Mouse (Mus musculus): ENCODE measurements around the gene 2310033P09Rik. TPM values are rescaled to one million over a fixed set of nuclear protein-coding genes. Genes with fewer than 3 reads are reported as not detected.
A peak's percentile ranks its signal among the peaks of the same experiment; 100 is the strongest.

The 2310033P09Rik gene
- polyA plus RNA-seq, 1 experiment from 2014 or later, result 32.3 TPM

DNA sequence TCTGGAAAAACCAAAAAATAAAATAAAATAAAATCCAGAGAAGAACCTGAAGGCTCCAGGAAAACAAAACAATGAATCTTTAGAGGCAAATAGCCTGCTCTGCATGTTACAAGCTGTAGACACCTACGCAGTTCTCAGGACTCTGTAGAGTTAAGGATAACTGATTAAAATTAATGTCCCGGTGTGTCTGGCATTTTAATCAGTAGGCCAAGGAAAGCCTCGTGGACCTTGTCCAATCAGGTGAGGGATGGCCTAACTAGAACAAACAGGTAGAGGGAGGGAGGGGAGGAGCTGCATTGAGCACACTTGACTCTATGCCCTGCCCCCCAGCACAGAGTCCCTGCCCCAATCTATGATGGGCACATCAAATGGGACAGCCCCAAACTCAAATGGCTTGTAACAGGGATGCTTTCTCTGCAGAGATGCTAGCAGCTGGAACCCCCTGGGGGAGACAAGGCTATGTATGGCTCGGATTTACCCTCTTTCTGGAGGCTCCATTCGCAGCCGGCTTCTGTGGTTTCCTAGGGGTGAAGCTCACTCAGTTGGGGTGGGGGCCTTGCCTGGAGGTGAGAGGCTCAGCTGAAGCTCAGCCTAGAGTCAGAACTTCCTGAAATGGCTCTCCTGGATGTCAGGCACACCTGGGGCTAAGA, 33.8 kb upstream of the 2310033P09Rik start:
- H3K9ac ChIP-seq, result no peak overlapping the region
- 0 out of 2 replicates have a peak, but pooled peaks cover 10% of the 10 kb centered on the region for H3K4me1 ChIP-seq
- no peak overlapping the region for H3K27ac ChIP-seq
- H3K9me3 ChIP-seq, result no peaks in the 10 kb centered on the region
- H3K36me3 ChIP-seq, result no peaks in the 10 kb centered on the region
- ATAC-seq (ENCODE audit: borderline replicate concordance, extremely low read depth, low FRiP score, low TSS enrichment), result no peak
- WGBS, result 52% methylated on average over 6 of the region's 6 CpGs
- peaks cover 52% of the 10 kb centered on the region for H3K27me3 ChIP-seq
- H3K4me3 ChIP-seq, result no peak overlapping the region
- H3K4me2 ChIP-seq, result no peak overlapping the region

DNA sequence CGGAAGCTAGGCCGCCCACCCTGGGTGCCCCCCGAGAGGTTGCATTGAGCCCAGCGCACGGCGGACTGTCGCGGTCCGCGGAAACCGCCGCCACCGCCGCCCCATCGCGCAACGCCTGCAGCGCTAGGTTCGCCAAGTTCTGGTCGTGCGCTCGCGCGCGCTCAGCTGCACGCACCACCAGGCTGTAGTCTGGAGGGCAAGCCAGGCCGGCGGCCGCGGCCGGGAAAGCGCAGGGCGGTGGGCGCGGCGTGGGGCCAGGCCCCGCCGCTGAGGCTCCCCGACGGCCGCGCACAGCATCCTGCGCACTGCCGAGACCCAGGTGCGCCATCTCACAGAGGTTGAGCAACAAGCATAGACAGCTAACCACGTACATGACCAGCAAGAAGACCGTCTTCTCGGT, 31.6 kb upstream of the 2310033P09Rik start:
- 0 out of 2 replicates have a peak, but pooled peaks cover 10% of the 10 kb centered on the region for H3K4me1 ChIP-seq
- no peaks in the 10 kb centered on the region for H3K36me3 ChIP-seq
- H3K27ac ChIP-seq, result no peak overlapping the region
- peaks cover 60% of the 10 kb centered on the region for H3K27me3 ChIP-seq
- no peak for ATAC-seq (ENCODE audit: borderline replicate concordance, extremely low read depth, low FRiP score, low TSS enrichment)
- peak overlapping the region; percentile 24 for H3K4me3 ChIP-seq
- H3K9ac ChIP-seq, result no peak overlapping the region
- no peaks in the 10 kb centered on the region for H3K9me3 ChIP-seq
- H3K4me2 ChIP-seq, result peak overlapping the region; percentile 45
- WGBS, result 1% methylated on average over 47 of the region's 48 CpGs

DNA sequence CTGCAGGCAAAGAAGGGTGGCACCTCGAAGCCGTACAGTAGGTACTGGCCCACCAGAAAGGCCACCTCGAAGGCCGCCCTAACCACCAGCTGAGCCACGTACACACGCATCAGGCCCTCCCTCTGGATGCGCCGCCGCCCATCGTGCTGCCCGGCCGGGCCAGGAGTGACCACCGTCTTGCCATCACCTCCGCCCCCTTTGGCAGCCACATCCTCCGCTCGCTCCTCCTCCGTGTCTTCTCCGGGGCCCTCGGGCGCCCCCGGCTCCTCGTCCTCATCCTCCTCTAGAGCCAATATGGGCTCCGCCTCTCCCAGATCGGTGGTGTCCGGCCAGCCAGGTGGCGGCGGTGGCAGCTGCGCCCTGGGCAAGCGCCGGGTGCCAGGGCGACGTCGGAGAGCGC, 31.2 kb upstream of the 2310033P09Rik start:
- H3K4me3 ChIP-seq, result peak overlapping the region; percentile 24
- no peak overlapping the region for H3K27ac ChIP-seq
- no peaks in the 10 kb centered on the region for H3K36me3 ChIP-seq
- H3K4me1 ChIP-seq, result 0 out of 2 replicates have a peak, but pooled peaks cover 10% of the 10 kb centered on the region
- peak overlapping the region; percentile 45 for H3K4me2 ChIP-seq
- no peak for ATAC-seq (ENCODE audit: borderline replicate concordance, extremely low read depth, low FRiP score, low TSS enrichment)
- H3K9me3 ChIP-seq, result no peaks in the 10 kb centered on the region
- H3K27me3 ChIP-seq, result peaks cover 60% of the 10 kb centered on the region
- 6% methylated on average over 34 of the region's 34 CpGs for WGBS
- H3K9ac ChIP-seq, result no peak overlapping the region

DNA sequence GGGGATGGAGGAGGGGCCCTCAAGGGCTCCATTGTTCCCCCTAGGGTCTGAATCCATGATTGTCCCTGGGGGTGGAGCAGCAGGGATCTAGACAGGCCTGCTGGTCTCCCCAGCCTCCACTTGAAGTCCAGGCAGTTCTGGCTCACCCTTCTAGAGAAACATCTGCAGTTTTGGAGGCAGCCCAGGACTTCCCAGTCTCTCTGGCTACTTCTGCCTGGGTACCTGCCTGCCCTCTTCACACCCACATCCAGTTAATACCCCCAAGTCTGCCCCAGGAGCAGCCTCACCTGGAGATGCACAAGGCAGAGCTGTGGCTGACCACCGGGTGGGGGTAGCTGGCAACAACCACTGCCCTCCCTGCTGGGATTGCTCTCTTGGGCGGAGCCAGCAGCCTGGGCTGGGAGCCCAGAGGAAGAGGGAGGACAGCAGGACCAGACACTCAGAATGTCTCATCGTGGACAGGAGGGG, 25.2 kb upstream of the 2310033P09Rik start, which contains the start of gene Gjc2:
TSS of gene Gjc2 (minus strand) at position 350 of the 468 bp plus-strand sequence.
- WGBS, result 25% methylated on average over 3 of the region's 3 CpGs
- Histone ChIP-seq H3K9ac (no peak within 1 kb of the TSS), H3K4me2 (no peak within 1 kb of the TSS), H3K4me1 (peaks cover 6% of the 10 kb centered on the region), H3K4me3 (no peak within 1 kb of the TSS), H3K9me3 (no peaks in the 10 kb centered on the region), H3K27ac (0 out of 2 replicates have a peak within 1 kb of the TSS, but pooled peaks have one; percentile 37), H3K36me3 (peaks cover 20% of the 10 kb centered on the region), H3K27me3 (peaks cover 21% of the 10 kb centered on the region)
- peak; percentile 55 for ATAC-seq (ENCODE audit: borderline replicate concordance, extremely low read depth, low FRiP score, low TSS enrichment)

DNA sequence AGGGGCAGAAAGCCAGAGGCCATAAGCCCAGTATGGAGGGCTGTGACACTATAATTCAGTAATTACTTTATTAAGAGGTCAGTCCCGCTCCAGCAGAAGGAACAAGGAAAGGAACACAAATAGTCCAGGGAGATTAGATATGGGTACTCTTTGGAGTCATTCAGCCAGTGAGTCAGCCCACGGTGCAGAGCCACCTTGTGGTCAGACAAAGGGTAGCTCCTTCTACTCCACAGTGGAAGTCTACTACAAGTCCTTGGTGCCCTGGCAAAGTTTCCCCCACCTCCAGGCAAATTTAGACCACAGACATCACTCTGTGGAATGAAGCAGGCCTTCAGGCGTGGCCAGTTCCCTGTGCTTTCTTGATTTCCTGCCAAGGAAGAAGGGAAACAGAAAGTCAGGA, 24.3 kb upstream of the 2310033P09Rik start:
- 26% methylated on average over 3 of the region's 3 CpGs for WGBS
- H3K27ac ChIP-seq, result no peak overlapping the region
- H3K4me1 ChIP-seq, result peaks cover 6% of the 10 kb centered on the region
- no peaks in the 10 kb centered on the region for H3K9me3 ChIP-seq
- peaks cover 12% of the 10 kb centered on the region for H3K27me3 ChIP-seq
- H3K4me3 ChIP-seq, result no peak overlapping the region
- H3K9ac ChIP-seq, result no peak overlapping the region
- H3K36me3 ChIP-seq, result peaks cover 20% of the 10 kb centered on the region
- no peak overlapping the region for H3K4me2 ChIP-seq
- ATAC-seq (ENCODE audit: borderline replicate concordance, extremely low read depth, low FRiP score, low TSS enrichment), result no peak

DNA sequence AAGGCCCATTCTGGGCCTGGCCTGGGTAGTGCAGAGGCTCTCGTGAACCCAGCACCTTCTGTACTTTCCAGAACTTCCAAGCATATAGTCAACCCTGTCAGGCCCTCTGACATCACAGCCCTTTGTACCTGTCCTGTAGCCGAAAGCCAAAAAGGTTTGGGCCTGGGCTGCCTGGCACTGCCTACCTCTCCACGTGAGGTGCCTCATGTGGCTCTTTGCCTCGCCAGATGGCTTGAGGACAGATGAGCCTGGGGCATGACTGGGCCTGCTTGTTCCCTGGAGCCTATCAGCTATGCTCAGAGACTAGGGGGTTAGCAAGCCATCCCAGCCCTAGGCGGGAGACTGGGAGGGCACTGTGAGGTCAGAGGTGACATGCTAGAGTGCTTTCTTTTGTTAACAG, 22.6 kb upstream of the 2310033P09Rik start:
- H3K27me3 ChIP-seq, result no peaks in the 10 kb centered on the region
- H3K9me3 ChIP-seq, result no peaks in the 10 kb centered on the region
- H3K9ac ChIP-seq, result no peak overlapping the region
- WGBS, result 88% methylated on average over 5 of the region's 5 CpGs
- peaks cover 12% of the 10 kb centered on the region for H3K4me1 ChIP-seq
- no peak overlapping the region for H3K4me2 ChIP-seq
- H3K27ac ChIP-seq, result no peak overlapping the region
- H3K36me3 ChIP-seq, result peaks cover 20% of the 10 kb centered on the region
- no peak for ATAC-seq (ENCODE audit: borderline replicate concordance, extremely low read depth, low FRiP score, low TSS enrichment)
- no peak overlapping the region for H3K4me3 ChIP-seq

DNA sequence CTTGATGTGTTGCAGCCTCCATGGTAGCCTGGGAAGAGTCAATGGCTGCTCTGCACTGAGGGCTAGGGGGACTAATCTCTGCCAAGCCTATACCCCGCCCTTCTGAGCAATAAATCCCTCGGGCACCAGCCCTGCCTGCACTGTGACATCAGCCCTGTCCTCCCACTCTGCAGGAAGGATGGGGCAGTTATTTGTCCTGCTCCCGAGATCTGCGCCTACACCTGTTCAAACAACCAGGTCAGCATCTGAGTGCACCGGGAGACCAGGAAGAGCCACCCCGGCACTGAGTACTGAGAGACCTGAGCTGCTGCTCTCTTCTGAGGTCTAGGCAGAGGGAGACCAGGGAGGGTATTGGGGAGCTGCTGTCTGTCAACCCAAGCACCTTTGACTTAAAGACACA, 20.4 kb upstream of the 2310033P09Rik start:
- no peak overlapping the region for H3K4me2 ChIP-seq

DNA sequence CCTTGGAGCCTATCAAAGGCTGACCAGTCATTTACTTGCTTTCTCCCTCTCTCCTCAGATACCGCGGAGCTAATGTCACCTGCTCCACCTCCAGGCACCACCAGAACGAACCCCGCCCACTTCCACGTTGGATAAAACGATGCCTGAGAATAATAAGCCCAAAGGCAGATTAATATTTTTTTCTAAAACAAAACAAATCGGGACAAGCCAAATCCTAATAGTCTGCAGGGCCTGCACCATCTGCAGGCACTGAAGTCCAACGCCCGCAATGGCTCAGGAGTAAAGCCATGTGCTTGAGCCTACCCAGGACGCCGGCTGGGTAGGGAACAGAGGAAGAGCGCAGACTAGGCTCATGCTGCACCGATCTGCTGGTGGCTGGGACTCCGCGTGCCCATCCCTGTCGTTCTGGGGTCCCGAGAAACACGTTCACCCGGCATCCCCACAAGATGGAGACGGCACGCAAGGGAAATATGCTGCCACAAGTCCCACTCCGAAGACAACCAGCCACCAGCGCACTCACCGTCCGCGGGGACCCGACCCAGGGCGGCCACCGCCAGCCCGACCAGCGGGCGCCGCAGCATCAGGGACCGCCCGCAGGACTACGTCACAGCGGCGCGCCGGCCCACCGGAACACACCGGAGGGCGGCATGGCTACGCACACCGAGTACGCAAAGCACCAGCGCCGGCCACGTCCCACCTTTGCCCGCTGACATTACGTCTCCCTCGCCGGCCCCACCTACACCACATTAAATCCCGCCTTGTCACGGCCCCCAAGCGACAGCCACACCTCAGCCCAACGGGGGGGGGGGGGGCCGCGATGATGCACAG, 16.7 kb upstream of the 2310033P09Rik start:
- Histone ChIP-seq H3K4me1 (peaks cover 11% of the 10 kb centered on the region), H3K27ac (peak overlapping the region; percentile 93), H3K4me3 (peak overlapping the region; percentile 68), H3K36me3 (no peaks in the 10 kb centered on the region), H3K27me3 (no peaks in the 10 kb centered on the region), H3K4me2 (peak overlapping the region; percentile 73), H3K9me3 (no peaks in the 10 kb centered on the region), H3K9ac (peak overlapping the region; percentile 53)
- ATAC-seq (ENCODE audit: borderline replicate concordance, extremely low read depth, low FRiP score, low TSS enrichment), result peak; percentile 92
- WGBS, result under 1% methylated on average over 59 of the region's 59 CpGs

More for the DNA sequence above, 20.4 kb upstream of the 2310033P09Rik start:
- Histone ChIP-seq H3K9ac (no peak overlapping the region), H3K4me1 (peaks cover 17% of the 10 kb centered on the region), H3K4me3 (no peak overlapping the region), H3K9me3 (no peaks in the 10 kb centered on the region), H3K27ac (no peak overlapping the region), H3K27me3 (no peaks in the 10 kb centered on the region), H3K36me3 (peaks cover 20% of the 10 kb centered on the region)
- ATAC-seq (ENCODE audit: borderline replicate concordance, extremely low read depth, low FRiP score, low TSS enrichment), result no peak
- WGBS, result 63% methylated on average over 6 of the region's 6 CpGs

DNA sequence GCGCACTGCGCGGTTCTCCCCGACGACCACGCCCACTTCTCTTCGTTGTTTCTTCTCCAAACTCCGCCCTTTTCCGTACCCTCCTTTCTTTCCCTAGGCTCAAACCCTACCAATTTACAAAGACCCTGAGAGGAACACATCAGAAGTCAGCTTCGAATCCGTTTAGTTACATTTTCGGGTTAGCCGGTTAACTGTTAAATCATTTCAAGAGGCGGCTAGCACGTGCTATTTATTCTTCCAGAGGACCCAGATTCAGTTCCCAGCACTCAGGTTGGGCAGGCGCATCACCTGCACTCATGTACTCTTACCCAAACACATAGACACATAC, 16.1 kb upstream of the 2310033P09Rik start, which contains the start of gene Guk1:
TSS of gene Guk1 (minus strand) at position 154 of the 328 bp plus-strand sequence.
- Histone ChIP-seq H3K9ac (peak within 1 kb of the TSS; percentile 53), H3K4me3 (peak within 1 kb of the TSS; percentile 68), H3K27ac (peak within 1 kb of the TSS; percentile 93), H3K36me3 (no peaks in the 10 kb centered on the region), H3K27me3 (no peaks in the 10 kb centered on the region), H3K4me2 (peak within 1 kb of the TSS; percentile 73), H3K9me3 (no peaks in the 10 kb centered on the region), H3K4me1 (peaks cover 11% of the 10 kb centered on the region)
- ATAC-seq (ENCODE audit: borderline replicate concordance, extremely low read depth, low FRiP score, low TSS enrichment), result peak; percentile 4; the same call in 1 of the 2 replicates
- WGBS, result 3% methylated on average over 16 of the region's 16 CpGs

DNA sequence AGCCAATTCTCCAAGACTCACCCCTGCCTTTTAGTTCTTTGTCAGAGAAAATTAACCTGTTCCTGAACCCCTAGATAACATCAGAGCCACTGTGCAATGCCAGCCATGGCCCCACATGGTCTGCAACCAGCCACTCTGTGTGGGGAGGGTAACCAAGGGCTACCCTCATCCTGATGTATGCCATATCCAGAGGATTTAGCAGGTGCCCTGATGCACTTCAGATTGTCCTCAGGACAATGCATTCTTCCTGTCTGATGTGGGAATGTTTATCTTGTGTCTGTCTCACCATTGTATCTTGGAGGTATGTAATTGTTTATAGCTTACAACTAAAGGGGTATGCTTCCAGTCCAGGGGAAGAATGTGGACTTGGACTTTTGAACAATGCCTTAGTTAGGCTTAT, 11.9 kb upstream of the 2310033P09Rik start:
- peaks cover 18% of the 10 kb centered on the region for H3K36me3 ChIP-seq
- H3K27me3 ChIP-seq, result no peaks in the 10 kb centered on the region
- H3K4me1 ChIP-seq, result peaks cover 7% of the 10 kb centered on the region
- H3K4me2 ChIP-seq, result no peak overlapping the region
- no peak overlapping the region for H3K4me3 ChIP-seq
- peak overlapping the region; percentile 38 for H3K27ac ChIP-seq
- H3K9ac ChIP-seq, result no peak overlapping the region
- H3K9me3 ChIP-seq, result no peaks in the 10 kb centered on the region
- ATAC-seq (ENCODE audit: borderline replicate concordance, extremely low read depth, low FRiP score, low TSS enrichment), result no peak

DNA sequence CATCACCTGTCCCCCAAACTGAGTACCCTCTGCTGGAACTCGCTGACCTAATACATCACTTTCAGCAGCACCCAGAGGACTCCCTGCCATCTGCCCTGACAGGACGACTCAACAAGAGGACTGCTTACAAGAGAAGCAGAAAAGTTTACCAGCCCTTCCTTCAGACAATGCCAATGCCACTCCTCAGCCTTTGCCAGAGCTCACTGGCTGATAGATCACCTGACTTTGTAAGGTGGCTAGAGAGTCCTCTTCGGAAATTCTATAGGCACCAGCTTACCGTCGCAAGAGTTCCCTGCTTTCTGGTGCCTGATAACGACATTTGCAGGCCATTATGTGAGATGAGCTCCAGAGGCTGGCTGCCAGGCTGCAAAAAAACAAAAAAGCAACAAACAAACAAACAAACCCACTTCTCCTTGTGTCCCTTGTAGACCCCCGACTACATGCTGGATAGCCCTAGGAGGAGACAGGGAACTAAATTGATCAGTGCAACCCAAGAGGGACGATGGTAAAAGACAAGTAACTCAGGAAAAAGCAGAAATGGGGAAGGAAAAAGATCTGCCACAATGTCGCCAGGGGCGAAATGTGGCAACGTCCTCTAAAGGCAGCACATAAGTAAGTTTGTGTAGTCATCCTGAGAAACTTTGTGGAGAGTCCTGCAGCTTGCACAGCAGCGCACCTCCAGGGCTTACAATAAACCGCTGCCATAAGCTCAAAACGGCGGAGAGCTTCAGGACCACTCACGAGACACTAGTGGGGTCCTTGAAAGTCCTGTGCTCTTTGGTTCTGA, 6.7 kb upstream of the 2310033P09Rik start:
- 0 out of 2 replicates have a peak, but pooled peaks have one; percentile 8 for ATAC-seq (ENCODE audit: borderline replicate concordance, extremely low read depth, low FRiP score, low TSS enrichment)
- Histone ChIP-seq H3K27ac (peak overlapping the region; percentile 85), H3K4me2 (peak overlapping the region; percentile 91), H3K9ac (peak overlapping the region; percentile 96), H3K36me3 (peaks cover 35% of the 10 kb centered on the region), H3K4me3 (peak overlapping the region; percentile 95), H3K4me1 (peaks cover 20% of the 10 kb centered on the region), H3K27me3 (no peaks in the 10 kb centered on the region), H3K9me3 (no peaks in the 10 kb centered on the region)
- 24% methylated on average over 16 of the region's 16 CpGs for WGBS
